Mouse (Mus musculus) testis, postnatal 10 days (tissue): ENCODE data around the gene Sall4.
A peak's percentile ranks its signal among the peaks of the same experiment; 100 is the strongest.
"Not testable (repeated sequence)": the region's sequence is repeated elsewhere in the genome, so short reads cannot be mapped to it uniquely, and the experiment has no call there.

Experiments used
- DNase-seq: peaks from one replicate; pipeline ENCODE4 v3.0.0; 2021; ENCODE audit warnings: low spot score

The Sall4 gene

DNA sequence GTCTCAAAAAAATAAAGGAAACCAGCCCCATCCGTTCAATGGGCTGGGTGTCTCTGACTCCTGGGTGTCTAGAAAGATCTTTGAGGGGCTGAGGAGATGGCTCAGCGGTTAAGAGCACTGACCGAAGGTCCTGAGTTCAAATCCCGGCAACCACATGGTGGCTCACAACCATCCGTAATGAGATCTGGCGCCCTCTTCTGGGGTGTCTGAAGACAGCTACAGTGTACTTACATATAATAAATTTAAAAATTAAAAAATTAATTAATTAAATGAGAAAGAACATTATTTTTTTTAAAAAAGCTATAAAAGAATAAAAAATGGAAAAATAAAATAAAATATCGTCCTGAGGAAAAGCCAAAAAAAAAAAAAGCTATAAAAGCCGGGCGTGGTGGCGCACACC, 23.3 kb downstream of the Sall4 start:
- not testable (repeated sequence) for DNase-seq

- peak; percentile 86 for DNase-seq
These were observed 25.1 kb downstream of the Sall4 start for GRCm38 (mm10) chr2:168742649-168743048.

GRCm38 (mm10) chr2:168742059-168742627, 25.6 kb downstream of the Sall4 start, which contains the start of gene Atp9a:
Atp9a (minus strand) TSS chr2:168742409.
- DNase-seq: peak; percentile 83

- DNase-seq: peak; percentile 82
These were observed 26.3 kb downstream of the Sall4 start for GRCm38 (mm10) chr2:168741273-168742058.

DNA sequence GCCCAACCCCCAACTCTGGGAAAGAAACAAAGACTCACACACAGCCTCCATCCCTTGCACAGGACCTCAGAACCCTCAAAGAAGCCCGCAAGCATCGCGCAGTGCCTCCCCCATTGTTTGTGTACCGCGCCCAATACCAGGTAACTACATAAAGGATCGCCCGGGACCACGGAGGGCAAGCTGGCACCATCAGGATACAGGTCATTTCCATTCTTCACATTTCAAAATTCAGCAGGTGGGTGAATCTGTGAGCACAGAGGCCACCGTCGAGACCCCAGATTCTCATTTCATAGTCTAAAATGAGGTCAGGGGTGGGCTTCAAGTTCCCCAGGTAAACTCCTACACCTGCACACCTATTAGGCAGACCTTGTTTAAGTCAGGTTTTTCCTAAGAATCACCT, 27.2 kb downstream of the Sall4 start:
- no peak for DNase-seq

GRCm38 (mm10) chr2:168738854-168739253, 28.9 kb downstream of the Sall4 start:
- no peak for DNase-seq

DNA sequence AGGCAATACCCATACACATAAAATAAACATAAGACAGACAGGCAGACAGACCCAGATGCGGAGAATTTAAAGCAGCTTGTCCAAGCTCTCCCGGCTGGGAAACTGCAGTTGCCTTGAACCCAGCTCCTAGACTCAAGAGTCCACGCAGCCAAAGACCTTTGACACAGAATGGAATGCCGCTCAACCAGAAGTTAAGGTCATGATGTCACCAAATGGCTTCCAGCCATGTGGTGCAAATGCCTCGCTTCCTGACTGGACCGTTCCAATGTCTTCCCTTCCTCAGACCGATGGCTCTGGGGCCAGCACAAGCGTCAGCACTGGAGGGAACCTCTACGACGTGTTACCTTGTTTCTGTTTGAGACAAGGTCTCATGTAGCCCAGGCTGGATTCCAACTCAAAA, 29.9 kb downstream of the Sall4 start:
- DNase-seq: no peak

DNA sequence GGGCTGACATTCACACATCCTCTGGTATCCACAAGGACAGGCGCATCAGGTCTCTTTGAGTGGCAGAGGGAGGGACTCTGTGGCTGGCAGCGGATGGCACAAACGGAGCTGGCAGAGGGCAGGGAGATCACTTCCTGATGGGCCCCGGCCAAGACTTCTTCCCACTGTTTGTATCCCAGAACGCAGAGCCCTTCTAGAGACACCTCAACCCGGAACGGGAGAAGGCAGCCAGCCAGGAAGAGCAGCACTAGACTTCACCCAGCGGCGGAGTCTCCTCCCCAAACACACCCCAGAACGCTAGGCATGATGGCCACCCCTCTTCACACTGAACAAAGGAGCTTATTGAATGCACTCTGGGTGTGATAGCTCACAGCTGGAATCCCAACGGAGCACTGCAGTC, 33.7 kb downstream of the Sall4 start:
- DNase-seq: peak; percentile 65

- DNase-seq: no peak
These were observed 36.5 kb downstream of the Sall4 start for GRCm38 (mm10) chr2:168731258-168731657.

DNA sequence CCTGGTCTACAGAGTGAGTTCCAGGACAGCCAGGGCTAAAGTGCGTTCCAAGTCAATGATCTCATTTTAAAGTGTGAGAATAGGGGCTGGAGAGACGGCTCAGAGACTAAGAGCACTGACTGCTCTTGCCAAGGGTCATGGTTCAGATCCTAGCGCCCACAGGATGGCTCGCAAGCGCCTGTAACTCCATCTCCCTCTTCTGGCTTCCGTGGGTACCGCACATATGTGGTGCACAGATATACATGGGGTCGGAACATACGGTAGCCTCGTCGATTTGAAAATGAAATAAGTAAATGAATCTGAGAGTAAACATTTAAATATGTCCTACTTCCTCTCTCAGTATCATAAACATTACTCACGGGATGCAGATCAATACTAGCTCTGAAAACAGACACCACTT, 38.0 kb downstream of the Sall4 start:
- DNase-seq: no peak

- DNase-seq: no peak
These were observed 39.7 kb downstream of the Sall4 start for GRCm38 (mm10) chr2:168728045-168728444.

- peak; percentile 78 for DNase-seq
These were observed 41.7 kb downstream of the Sall4 start for GRCm38 (mm10) chr2:168726007-168726406.

- DNase-seq: no peak
These were observed 46.4 kb downstream of the Sall4 start for GRCm38 (mm10) chr2:168721313-168721712.

DNA sequence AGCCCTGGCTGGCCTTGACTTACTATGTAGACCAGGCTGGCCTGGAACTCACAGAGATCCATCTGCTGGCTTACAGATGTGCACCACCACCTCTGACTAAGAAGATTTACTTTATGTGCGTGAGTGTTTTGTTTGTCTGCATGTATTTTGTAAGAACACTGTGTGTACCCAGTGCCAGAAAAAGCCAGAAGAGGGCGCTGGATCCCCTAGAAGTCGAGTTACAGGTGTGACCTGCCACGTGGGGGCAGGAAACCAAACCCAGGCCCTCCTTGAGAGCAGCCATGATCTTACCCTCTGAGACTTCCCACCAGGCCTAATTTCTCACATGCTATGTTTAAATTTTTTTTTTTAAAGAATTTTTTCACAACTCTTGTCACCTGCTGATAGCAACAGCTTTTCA, 48.0 kb downstream of the Sall4 start:
- no peak for DNase-seq

DNA sequence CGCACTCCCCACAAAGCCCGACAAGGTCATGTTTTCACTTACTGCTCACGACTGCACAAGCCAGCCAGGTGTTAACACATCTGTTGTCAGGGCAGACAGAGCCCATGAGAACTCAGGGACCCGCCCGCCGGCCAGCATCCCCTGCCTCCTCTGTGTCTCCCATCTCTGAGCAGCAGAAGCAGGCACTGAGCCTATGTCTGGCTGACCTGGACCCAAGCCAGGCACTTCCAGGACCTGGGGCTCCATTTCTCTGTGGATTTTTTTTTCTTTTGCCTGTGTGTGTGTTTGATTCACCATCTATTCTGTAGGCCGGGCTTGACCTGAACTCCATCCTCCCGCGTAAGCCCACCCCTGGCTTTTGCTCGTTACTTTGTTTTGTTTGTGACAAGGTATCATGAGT, 49.0 kb downstream of the Sall4 start:
- DNase-seq: peak; percentile 54

DNA sequence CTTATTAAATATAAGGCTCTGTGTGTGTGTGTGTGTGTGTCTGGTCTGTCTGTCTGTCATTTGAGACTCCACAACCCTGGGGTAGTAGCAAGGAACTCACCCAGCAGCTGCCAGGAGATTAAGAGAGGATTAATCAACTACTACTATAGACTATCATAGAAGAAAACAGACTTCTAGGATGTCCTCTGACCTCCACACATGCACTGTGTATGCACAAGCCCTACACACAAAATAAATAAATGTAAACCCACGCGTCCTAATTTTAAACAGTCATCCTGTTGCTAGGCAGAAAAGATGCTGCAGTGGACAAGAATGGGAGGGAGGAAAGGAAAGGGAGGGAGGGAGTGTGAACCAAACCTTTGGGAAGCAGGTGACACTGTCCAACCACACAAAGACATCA, 49.5 kb downstream of the Sall4 start:
- no peak for DNase-seq

DNA sequence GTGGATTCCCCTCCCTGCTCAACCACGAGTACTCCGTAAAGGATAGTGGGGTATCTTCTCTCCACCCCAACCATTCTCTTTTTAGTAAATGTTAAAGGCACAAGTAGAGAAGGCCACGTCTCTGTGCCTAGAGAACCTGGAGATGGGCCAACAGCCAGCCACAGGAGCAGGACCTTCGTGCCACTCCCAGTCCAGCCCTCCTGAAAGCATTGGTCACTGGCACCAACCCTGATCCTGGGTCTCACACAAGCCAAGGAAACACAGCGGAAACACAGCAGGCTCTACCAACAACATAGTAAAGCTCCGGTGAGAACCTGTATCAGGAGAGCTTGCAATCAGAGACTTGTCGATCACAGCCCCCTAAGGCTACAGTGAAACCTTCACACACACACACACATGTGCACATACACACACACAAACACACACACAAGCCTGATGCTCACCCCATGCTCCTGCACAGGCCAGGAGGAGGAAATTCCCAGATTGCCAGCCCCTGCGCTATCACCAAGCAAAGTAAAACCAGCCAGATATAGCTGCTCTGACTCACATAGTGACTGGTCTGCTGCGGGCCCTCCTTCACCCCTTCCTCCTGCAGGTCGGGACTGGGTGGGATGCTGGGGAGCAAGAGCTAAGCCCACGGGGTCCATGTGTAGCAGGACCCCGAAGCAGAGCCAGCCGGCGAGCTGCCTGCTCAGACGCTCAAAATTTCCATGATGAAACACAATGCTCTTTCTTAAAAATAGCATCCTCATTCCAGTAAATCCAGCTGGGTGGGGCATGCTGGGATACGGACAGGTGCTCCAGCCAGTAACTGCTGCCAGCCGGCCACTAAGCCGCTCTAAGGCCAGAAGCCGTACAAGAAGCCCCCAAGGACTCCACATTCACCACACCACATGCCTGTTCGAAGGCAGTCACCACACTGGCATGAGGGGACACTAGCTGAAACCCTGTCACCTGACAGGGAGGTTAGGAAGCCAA, 55.3 kb downstream of the Sall4 start:
- DNase-seq: no peak

GRCm38 (mm10) chr2:168710979-168711378, 56.8 kb downstream of the Sall4 start:
- DNase-seq: no peak

GRCm38 (mm10) chr2:168707766-168708165, 60.0 kb downstream of the Sall4 start:
- DNase-seq: no peak

DNA sequence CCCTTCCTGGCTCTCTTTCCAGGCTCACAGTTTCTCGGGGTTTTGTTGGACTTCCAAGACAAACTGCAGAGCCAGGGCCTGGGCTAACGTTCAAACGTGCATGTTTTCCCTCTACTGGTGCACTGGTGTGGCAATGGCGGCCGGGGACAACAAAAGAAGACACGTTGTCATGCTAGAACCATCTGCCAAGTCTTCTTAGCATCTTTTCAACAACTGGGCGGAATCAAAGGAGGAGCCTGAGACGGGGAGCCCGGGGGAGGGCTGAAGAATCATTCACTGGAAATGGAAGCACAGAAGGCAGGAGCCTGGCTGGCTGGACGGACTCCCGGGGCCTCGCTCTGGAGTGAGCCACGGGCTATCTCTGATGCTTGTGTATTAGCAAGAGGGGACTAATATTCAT, 65.5 kb downstream of the Sall4 start:
- DNase-seq: no peak
